Mouse (Mus musculus) hindbrain, embryonic 16.5 days (tissue): ENCODE results near the gene 3110082I17Rik. TPM values are rescaled to one million over a fixed set of nuclear protein-coding genes. Genes with fewer than 3 reads are reported as not detected.
A peak's percentile ranks its signal among the peaks of the same experiment; 100 is the strongest.

Experiments
- ATAC-seq: fragments of 200-750 bp; cut with Nextera tagmentation; 2 replicates; pipeline ENCODE4 v1.8.0; 2017; ENCODE audit warnings: moderate TSS enrichment, moderate library complexity
- H3K27ac ChIP-seq: fragments of 300-500 bp; sonication (generic); 2 replicates; pipeline ENCODE4 v1.5.1; 2014; ENCODE audit warnings: low read depth, mild to moderate bottlenecking, control low read depth, low read length, moderate library complexity
- H3K27me3 ChIP-seq: fragments of 300-500 bp; sonication (generic); replicated peaks from 2 replicates; pipeline ENCODE4 v1.6.1; 2014; ENCODE audit warnings: low read length; ENCODE audit not compliant: control insufficient read depth, insufficient read depth
- H3K36me3 ChIP-seq: fragments of 300-500 bp; sonication (generic); 2 replicates; pipeline ENCODE4 v1.6.1; 2014; ENCODE audit warnings: mild to moderate bottlenecking, low read length, moderate library complexity, mixed read lengths; ENCODE audit not compliant: control insufficient read depth, insufficient read depth
- H3K4me1 ChIP-seq: fragments of 300-500 bp; sonication (generic); 2 replicates; pipeline ENCODE4 v1.6.1; 2014; ENCODE audit warnings: low read depth, low read length; ENCODE audit not compliant: control insufficient read depth, insufficient read depth
- H3K4me2 ChIP-seq: fragments of 300-500 bp; sonication (generic); 2 replicates; pipeline ENCODE4 v1.6.1; 2014; ENCODE audit warnings: mild to moderate bottlenecking, low read length, control low read depth, moderate library complexity
- H3K4me3 ChIP-seq: fragments of 300-500 bp; sonication (generic); 2 replicates; pipeline ENCODE4 v1.5.1; 2014; ENCODE audit warnings: mild to moderate bottlenecking, low read length, control low read depth, moderate library complexity
- H3K9ac ChIP-seq: fragments of 300-500 bp; sonication (generic); 2 replicates; pipeline ENCODE4 v1.6.1; 2014; ENCODE audit warnings: low read depth, mild to moderate bottlenecking, control low read depth, low read length, moderate library complexity
- H3K9me3 ChIP-seq: fragments of 300-500 bp; sonication (generic); 2 replicates; pipeline ENCODE4 v1.6.1; 2014; ENCODE audit warnings: mild to moderate bottlenecking, low read length, moderate library complexity; ENCODE audit not compliant: control insufficient read depth
- WGBS: fragments of 180-500 bp; shearing (Covaris S2); extraction: QIAGEN DNeasy Blood & Tissue Kit; methylation state at CpG from one replicate; pipeline ENCODE4 v1.1.7; 2014; 5-methylcytosine and 5-hydroxymethylcytosine counted together
- polyA plus RNA-seq: library from polyadenylated mRNA; unstranded; fragments of >200 nt; fragmentation: Nextera tagmentation; extraction: Ambion mirVana; gene quantifications from 2 replicates; pipeline ENCODE4 v1.2.1, GENCODE M21; 2015

Gene 3110082I17Rik
- polyA plus RNA-seq, 1 experiment from 2014 or later = 20.3 TPM

- H3K4me3 ChIP-seq = no peak overlapping the region
- no peak overlapping the region for H3K27ac ChIP-seq
- H3K36me3 ChIP-seq = no peaks in the 10 kb centered on the region
- H3K9ac ChIP-seq = no peak overlapping the region
- no peaks in the 10 kb centered on the region for H3K27me3 ChIP-seq
- no peak overlapping the region for H3K4me2 ChIP-seq
- 57% methylated on average over 7 of the region's 7 CpGs for WGBS
- peaks cover 41% of the 10 kb centered on the region for H3K4me1 ChIP-seq
- no peak for ATAC-seq
- H3K9me3 ChIP-seq = no peaks in the 10 kb centered on the region
Measured at GRCm38 (mm10) chr5:139432747-139433508, 27.4 kb downstream of the 3110082I17Rik start.

DNA sequence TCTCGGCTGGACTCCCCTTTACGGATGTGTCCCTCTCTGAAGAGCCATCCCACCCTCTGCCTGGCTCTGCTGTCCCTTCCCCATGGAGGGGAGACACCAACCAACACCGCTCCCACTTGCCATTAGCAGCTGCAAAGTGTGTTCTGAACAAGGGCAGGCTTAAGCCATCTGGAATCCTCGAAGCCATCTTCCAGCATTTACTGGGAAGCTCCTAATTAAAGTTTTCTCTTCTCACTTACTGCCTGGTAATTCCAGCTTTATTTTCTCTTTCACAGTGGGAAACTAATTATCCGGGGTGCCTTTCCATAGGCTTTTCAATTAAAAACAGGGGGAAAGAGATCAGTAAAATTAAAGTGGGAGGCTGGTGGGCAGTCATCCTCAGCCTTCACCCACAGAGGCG, 28.0 kb downstream of the 3110082I17Rik start:
- Histone ChIP-seq H3K9me3 (no peaks in the 10 kb centered on the region), H3K36me3 (no peaks in the 10 kb centered on the region), H3K4me2 (no peak overlapping the region), H3K4me1 (peaks cover 42% of the 10 kb centered on the region), H3K9ac (no peak overlapping the region), H3K4me3 (no peak overlapping the region), H3K27ac (peak overlapping the region; percentile 49), H3K27me3 (no peaks in the 10 kb centered on the region)
- WGBS = 53% methylated on average over 5 of the region's 6 CpGs
- no peak for ATAC-seq

DNA sequence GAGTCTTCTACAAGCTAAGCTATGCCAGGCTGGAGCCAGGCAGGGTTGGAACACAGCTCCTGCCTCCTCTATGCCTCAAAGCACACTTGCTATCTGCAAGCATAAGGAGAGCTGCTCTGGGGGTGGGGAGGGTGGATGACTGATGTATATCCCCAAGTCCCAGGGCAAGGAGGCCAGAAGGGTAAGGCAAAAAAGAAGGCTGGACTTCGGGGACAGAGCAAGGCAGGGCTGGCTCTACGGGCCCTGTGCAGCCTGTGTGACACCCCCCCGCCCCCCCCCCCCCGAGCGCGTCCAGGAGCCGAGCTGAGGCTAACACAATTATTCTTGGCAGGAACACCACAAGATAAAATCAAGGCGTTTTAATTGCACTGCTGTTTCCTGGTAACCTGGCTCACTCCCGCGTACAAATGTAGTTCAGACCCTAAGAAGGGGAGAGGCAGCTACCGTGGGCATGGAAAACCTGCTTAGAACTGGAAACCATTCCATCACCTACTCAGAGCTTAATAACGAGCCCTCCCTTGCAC, 30.4 kb downstream of the 3110082I17Rik start:
- Histone ChIP-seq H3K4me3 (no peak overlapping the region), H3K36me3 (no peaks in the 10 kb centered on the region), H3K4me1 (peaks cover 31% of the 10 kb centered on the region), H3K9me3 (no peaks in the 10 kb centered on the region), H3K27me3 (no peaks in the 10 kb centered on the region), H3K9ac (0 out of 2 replicates have a peak overlapping the region, but pooled peaks have one; percentile 17), H3K4me2 (no peak overlapping the region), H3K27ac (peak overlapping the region; percentile 48; the same call in 1 of the 2 replicates)
- ATAC-seq = peak; percentile 26; the same call in 1 of the 2 replicates
- 27% methylated on average over 9 of the region's 12 CpGs for WGBS

- ATAC-seq = no peak
- H3K4me3 ChIP-seq = no peak overlapping the region
Measured at GRCm38 (mm10) chr5:139427989-139428388, 32.3 kb downstream of the 3110082I17Rik start.

GRCm38 (mm10) chr5:139427001-139427400, 33.3 kb downstream of the 3110082I17Rik start:
- Histone ChIP-seq H3K4me1 (peaks cover 27% of the 10 kb centered on the region), H3K9ac (no peak overlapping the region), H3K4me2 (no peak overlapping the region), H3K27me3 (no peaks in the 10 kb centered on the region), H3K36me3 (no peaks in the 10 kb centered on the region), H3K27ac (no peak overlapping the region), H3K9me3 (no peaks in the 10 kb centered on the region), H3K4me3 (no peak overlapping the region)
- no peak for ATAC-seq
- 90% methylated on average over 9 of the region's 9 CpGs for WGBS

More at GRCm38 (mm10) chr5:139427989-139428388, 32.3 kb downstream of the 3110082I17Rik start:
- Histone ChIP-seq H3K36me3 (no peaks in the 10 kb centered on the region), H3K27me3 (no peaks in the 10 kb centered on the region), H3K27ac (no peak overlapping the region), H3K9ac (no peak overlapping the region), H3K9me3 (no peaks in the 10 kb centered on the region), H3K4me2 (no peak overlapping the region), H3K4me1 (peaks cover 28% of the 10 kb centered on the region)
- WGBS = 72% methylated on average over 9 of the region's 9 CpGs

DNA sequence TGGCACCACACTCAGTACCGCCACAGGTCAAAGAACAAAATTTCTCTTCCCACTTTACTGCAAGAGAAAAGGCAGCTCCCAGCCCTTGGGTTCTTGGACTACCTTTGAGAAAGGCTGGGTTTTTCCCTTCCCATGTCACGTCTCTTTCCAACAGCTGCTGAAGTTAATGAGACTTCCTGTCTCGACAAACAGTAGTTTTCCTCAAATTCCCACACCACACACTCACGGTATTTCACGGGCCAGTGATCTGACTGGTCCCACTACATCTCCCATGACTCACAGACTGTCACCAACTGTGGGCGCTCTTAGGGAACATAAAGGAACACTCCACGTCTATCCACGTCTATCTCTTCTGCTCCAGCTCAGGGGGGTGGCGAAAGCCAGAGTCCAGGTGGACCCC, 35.1 kb downstream of the 3110082I17Rik start:
- ATAC-seq = no peak
- no peak overlapping the region for H3K4me3 ChIP-seq
- 77% methylated on average over 9 of the region's 9 CpGs for WGBS
- no peak overlapping the region for H3K4me2 ChIP-seq
- no peak overlapping the region for H3K27ac ChIP-seq
- H3K4me1 ChIP-seq = peaks cover 18% of the 10 kb centered on the region
- no peak overlapping the region for H3K9ac ChIP-seq
- H3K9me3 ChIP-seq = no peaks in the 10 kb centered on the region
- H3K27me3 ChIP-seq = no peaks in the 10 kb centered on the region
- no peaks in the 10 kb centered on the region for H3K36me3 ChIP-seq

GRCm38 (mm10) chr5:139423026-139423865, 37.1 kb downstream of the 3110082I17Rik start, which contains the start of gene Gper1:
Gene Gper1 (plus strand): TSS chr5:139423151.
- H3K27me3 ChIP-seq = no peaks in the 10 kb centered on the region
- 0 out of 2 replicates have a peak, but pooled peaks have one; percentile 53 for ATAC-seq
- peak within 1 kb of the TSS; percentile 48 for H3K4me2 ChIP-seq
- H3K27ac ChIP-seq = peak within 1 kb of the TSS; percentile 61
- H3K36me3 ChIP-seq = no peaks in the 10 kb centered on the region
- peak within 1 kb of the TSS; percentile 33 for H3K4me3 ChIP-seq
- no peaks in the 10 kb centered on the region for H3K9me3 ChIP-seq
- peaks cover 21% of the 10 kb centered on the region for H3K4me1 ChIP-seq
- 48% methylated on average over 18 of the region's 21 CpGs for WGBS
- peak within 1 kb of the TSS; percentile 51 for H3K9ac ChIP-seq

DNA sequence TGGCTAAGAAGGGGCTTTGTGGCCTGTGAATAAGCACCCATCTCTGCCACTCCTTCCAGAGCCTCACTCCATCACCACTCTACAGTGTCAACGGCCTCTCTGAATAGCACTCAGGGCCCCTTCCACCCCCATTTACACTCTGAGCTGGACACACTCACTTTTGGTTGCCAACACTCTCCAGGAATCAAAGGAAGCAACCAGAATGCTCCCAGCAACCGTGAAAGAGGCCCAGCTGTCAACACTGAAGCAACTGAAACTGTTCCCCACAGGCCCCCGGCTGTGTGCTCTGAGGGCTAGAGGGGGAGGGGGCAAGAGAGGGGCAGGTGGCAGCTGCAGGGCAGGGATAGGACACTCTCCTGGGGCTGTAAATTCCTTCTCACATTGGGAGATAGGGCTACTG, 41.7 kb downstream of the 3110082I17Rik start:
- ATAC-seq = peak; percentile 85
- H3K36me3 ChIP-seq = no peaks in the 10 kb centered on the region
- no peaks in the 10 kb centered on the region for H3K9me3 ChIP-seq
- peaks cover 17% of the 10 kb centered on the region for H3K4me1 ChIP-seq
- H3K4me3 ChIP-seq = no peak overlapping the region
- no peak overlapping the region for H3K9ac ChIP-seq
- H3K4me2 ChIP-seq = no peak overlapping the region
- H3K27me3 ChIP-seq = no peaks in the 10 kb centered on the region
- H3K27ac ChIP-seq = peak overlapping the region; percentile 48; the same call in 1 of the 2 replicates
- 10% methylated on average over 3 of the region's 3 CpGs for WGBS

DNA sequence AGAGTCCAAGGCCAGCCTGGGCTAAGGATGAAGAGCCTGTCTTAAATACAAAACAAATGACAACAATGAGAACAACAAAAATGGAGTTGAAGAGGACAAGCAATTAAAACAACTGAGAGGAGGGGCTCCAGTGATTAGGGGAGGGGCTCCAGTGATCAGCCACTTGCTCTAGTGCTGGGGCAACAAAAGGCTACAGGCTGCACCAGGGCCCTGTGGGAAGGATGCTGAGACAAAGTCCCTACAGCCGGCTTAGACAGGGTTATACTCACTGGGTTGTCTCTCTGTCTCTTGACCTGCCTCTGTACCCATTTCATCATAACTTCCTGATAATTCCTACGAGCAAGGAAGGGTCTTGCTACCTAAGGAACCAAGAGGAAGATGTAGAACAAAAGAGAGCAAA, 42.2 kb downstream of the 3110082I17Rik start:
- no peak overlapping the region for H3K4me3 ChIP-seq
- no peak overlapping the region for H3K9ac ChIP-seq
- ATAC-seq = no peak
- H3K4me2 ChIP-seq = no peak overlapping the region
- no peaks in the 10 kb centered on the region for H3K27me3 ChIP-seq
- H3K4me1 ChIP-seq = peaks cover 14% of the 10 kb centered on the region
- H3K27ac ChIP-seq = peak overlapping the region; percentile 48; the same call in 1 of the 2 replicates
- no peaks in the 10 kb centered on the region for H3K9me3 ChIP-seq
- H3K36me3 ChIP-seq = no peaks in the 10 kb centered on the region
- WGBS = 44% methylated on average over 2 of the region's 2 CpGs
